Mouse (Mus musculus) kidney, embryonic 16.5 days (tissue): Measurements from ENCODE around the gene Siglec1. TPM values are rescaled to one million over a fixed set of nuclear protein-coding genes. Genes with fewer than 3 reads are reported as not detected.
A peak's percentile ranks its signal among the peaks of the same experiment; 100 is the strongest.

Experiments
- ATAC-seq: fragments of 200-750 bp; cut with Nextera tagmentation; 2 replicates; pipeline ENCODE4 v1.8.0; 2017; ENCODE audit warnings: moderate TSS enrichment; ENCODE audit not compliant: low FRiP score, low TSS enrichment
- H3K27ac ChIP-seq: fragments of 300-500 bp; sonication (generic); 2 replicates; pipeline ENCODE4 v1.5.1; 2014; ENCODE audit warnings: low read length
- H3K27me3 ChIP-seq: fragments of 300-500 bp; sonication (generic); 2 replicates; pipeline ENCODE4 v1.6.1; 2014; ENCODE audit warnings: low read length, control low read depth, mixed read lengths; ENCODE audit not compliant: insufficient read depth
- H3K36me3 ChIP-seq: fragments of 300-500 bp; sonication (generic); 2 replicates; pipeline ENCODE4 v1.6.1; 2014; ENCODE audit warnings: low read length, control low read depth, mixed read lengths; ENCODE audit not compliant: insufficient read depth
- H3K4me1 ChIP-seq: fragments of 300-500 bp; sonication (generic); 2 replicates; pipeline ENCODE4 v1.6.1; 2014; ENCODE audit warnings: low read length, control low read depth, mixed read lengths; ENCODE audit not compliant: insufficient read depth
- H3K4me2 ChIP-seq: fragments of 300-500 bp; sonication (generic); replicated peaks from 2 replicates; pipeline ENCODE4 v1.6.1; 2014; ENCODE audit warnings: low read depth, low read length
- H3K4me3 ChIP-seq: fragments of 300-500 bp; sonication (generic); 2 replicates; pipeline ENCODE4 v1.5.1; 2014; ENCODE audit warnings: mild to moderate bottlenecking, low read length
- H3K9ac ChIP-seq: fragments of 300-500 bp; sonication (generic); replicated peaks from 2 replicates; pipeline ENCODE4 v1.6.1; 2014; ENCODE audit warnings: low read length
- H3K9me3 ChIP-seq: fragments of 300-500 bp; sonication (generic); 2 replicates; pipeline ENCODE4 v1.6.1; 2016; ENCODE audit warnings: low read length, control low read depth
- WGBS: fragments of 180-500 bp; shearing (Covaris S2); extraction: QIAGEN DNeasy Blood & Tissue Kit; methylation state at CpG from one replicate; pipeline ENCODE4 v1.1.7; 2014; 5-methylcytosine and 5-hydroxymethylcytosine counted together
- polyA plus RNA-seq: library from polyadenylated mRNA; unstranded; fragments of >200 nt; fragmentation: Nextera tagmentation; extraction: Ambion mirVana; gene quantifications from 2 replicates; pipeline ENCODE4 v1.2.1, GENCODE M21; 2015

Gene Siglec1
- polyA plus RNA-seq, 1 experiment from 2014 or later, result 0.29 TPM

GRCm38 (mm10) chr2:131056191-131056590 lies 30.4 kb downstream of the Siglec1 start:
- Histone ChIP-seq H3K9ac (no peak overlapping the region), H3K27me3 (peaks cover 45% of the 10 kb centered on the region), H3K4me3 (no peak overlapping the region), H3K4me2 (peak overlapping the region; percentile 17; the same call in 1 of the 2 replicates), H3K4me1 (peaks cover 46% of the 10 kb centered on the region), H3K9me3 (no peaks in the 10 kb centered on the region), H3K36me3 (no peaks in the 10 kb centered on the region), H3K27ac (no peak overlapping the region)
- WGBS, result 2% methylated on average over 10 of the region's 10 CpGs
- ATAC-seq, result no peak

- H3K4me2 ChIP-seq, result peak overlapping the region; percentile 17; the same call in 1 of the 2 replicates
- no peaks in the 10 kb centered on the region for H3K9me3 ChIP-seq
- ATAC-seq, result no peak
- WGBS, result 4% methylated on average over 10 of the region's 10 CpGs
- no peak overlapping the region for H3K27ac ChIP-seq
- peaks cover 40% of the 10 kb centered on the region for H3K4me1 ChIP-seq
- peaks cover 49% of the 10 kb centered on the region for H3K27me3 ChIP-seq
- H3K36me3 ChIP-seq, result no peaks in the 10 kb centered on the region
- H3K4me3 ChIP-seq, result no peak overlapping the region
- no peak overlapping the region for H3K9ac ChIP-seq
These were observed 30.9 kb downstream of the Siglec1 start for GRCm38 (mm10) chr2:131055631-131056030.

GRCm38 (mm10) chr2:131054646-131055264 lies 31.8 kb downstream of the Siglec1 start:
- ATAC-seq, result no peak
- no peaks in the 10 kb centered on the region for H3K9me3 ChIP-seq
- no peaks in the 10 kb centered on the region for H3K36me3 ChIP-seq
- no peak overlapping the region for H3K27ac ChIP-seq
- peaks cover 49% of the 10 kb centered on the region for H3K27me3 ChIP-seq
- H3K9ac ChIP-seq, result no peak overlapping the region; the same call in 1 of the 2 replicates
- H3K4me2 ChIP-seq, result peak overlapping the region; percentile 49
- WGBS, result 6% methylated on average over 21 of the region's 21 CpGs
- H3K4me3 ChIP-seq, result peak overlapping the region; percentile 28
- H3K4me1 ChIP-seq, result peaks cover 31% of the 10 kb centered on the region

GRCm38 (mm10) chr2:131053851-131054645 lies 32.5 kb downstream of the Siglec1 start:
- H3K4me2 ChIP-seq, result peak overlapping the region; percentile 49
- no peak for ATAC-seq
- peaks cover 24% of the 10 kb centered on the region for H3K4me1 ChIP-seq
- no peak overlapping the region for H3K27ac ChIP-seq
- no peaks in the 10 kb centered on the region for H3K36me3 ChIP-seq
- H3K4me3 ChIP-seq, result peak overlapping the region; percentile 28
- H3K9me3 ChIP-seq, result no peaks in the 10 kb centered on the region
- peak overlapping the region; percentile 32 for H3K9ac ChIP-seq
- 1% methylated on average over 45 of the region's 45 CpGs for WGBS
- H3K27me3 ChIP-seq, result peaks cover 49% of the 10 kb centered on the region

DNA sequence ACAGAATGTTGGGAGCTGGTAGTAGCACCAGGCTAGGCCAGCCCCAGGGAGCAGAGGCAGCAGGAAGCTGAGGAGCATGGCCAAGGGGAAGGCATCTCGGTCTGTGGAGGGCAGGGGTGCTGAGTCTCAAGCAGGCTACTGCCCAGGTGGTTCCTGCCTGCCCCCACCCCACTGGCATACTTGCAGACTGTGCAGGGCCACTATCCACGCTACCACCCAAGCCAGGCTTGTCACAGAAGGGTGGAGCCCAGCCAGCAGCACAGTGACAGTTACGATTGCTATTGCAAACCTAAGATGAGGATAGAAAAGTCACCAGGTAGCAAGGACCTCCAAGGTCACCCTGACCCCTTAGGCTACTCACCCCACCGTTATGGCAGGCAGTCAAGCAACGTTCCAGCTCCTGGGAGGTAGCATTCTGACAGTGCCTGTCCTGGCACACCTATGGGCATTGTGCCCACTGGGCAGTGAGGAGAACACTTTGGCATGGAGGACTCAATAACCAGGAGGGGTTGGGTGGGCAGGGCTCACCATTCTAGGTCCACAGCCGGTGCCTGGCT lies 33.6 kb downstream of the Siglec1 start:
- 79% methylated on average over 6 of the region's 6 CpGs for WGBS
- Histone ChIP-seq H3K27me3 (peaks cover 49% of the 10 kb centered on the region), H3K4me3 (no peak overlapping the region), H3K4me1 (peaks cover 21% of the 10 kb centered on the region), H3K36me3 (no peaks in the 10 kb centered on the region), H3K9me3 (no peaks in the 10 kb centered on the region), H3K27ac (no peak overlapping the region), H3K9ac (no peak overlapping the region), H3K4me2 (no peak overlapping the region)
- ATAC-seq, result no peak

GRCm38 (mm10) chr2:131052043-131052442 lies 34.5 kb downstream of the Siglec1 start:
- Histone ChIP-seq H3K27me3 (peaks cover 49% of the 10 kb centered on the region), H3K36me3 (no peaks in the 10 kb centered on the region), H3K27ac (no peak overlapping the region), H3K4me3 (no peak overlapping the region), H3K4me1 (peaks cover 21% of the 10 kb centered on the region), H3K9me3 (no peaks in the 10 kb centered on the region), H3K9ac (no peak overlapping the region), H3K4me2 (no peak overlapping the region)
- no peak for ATAC-seq
- WGBS, result 62% methylated on average over 5 of the region's 5 CpGs

- Histone ChIP-seq H3K9me3 (no peaks in the 10 kb centered on the region), H3K4me1 (peaks cover 19% of the 10 kb centered on the region), H3K9ac (no peak overlapping the region), H3K27me3 (peaks cover 20% of the 10 kb centered on the region), H3K36me3 (no peaks in the 10 kb centered on the region), H3K4me3 (no peak overlapping the region), H3K27ac (no peak overlapping the region), H3K4me2 (no peak overlapping the region)
- WGBS, result 80% methylated on average over 2 of the region's 2 CpGs
- no peak for ATAC-seq
These were observed 40.5 kb downstream of the Siglec1 start for GRCm38 (mm10) chr2:131046025-131046424.

DNA sequence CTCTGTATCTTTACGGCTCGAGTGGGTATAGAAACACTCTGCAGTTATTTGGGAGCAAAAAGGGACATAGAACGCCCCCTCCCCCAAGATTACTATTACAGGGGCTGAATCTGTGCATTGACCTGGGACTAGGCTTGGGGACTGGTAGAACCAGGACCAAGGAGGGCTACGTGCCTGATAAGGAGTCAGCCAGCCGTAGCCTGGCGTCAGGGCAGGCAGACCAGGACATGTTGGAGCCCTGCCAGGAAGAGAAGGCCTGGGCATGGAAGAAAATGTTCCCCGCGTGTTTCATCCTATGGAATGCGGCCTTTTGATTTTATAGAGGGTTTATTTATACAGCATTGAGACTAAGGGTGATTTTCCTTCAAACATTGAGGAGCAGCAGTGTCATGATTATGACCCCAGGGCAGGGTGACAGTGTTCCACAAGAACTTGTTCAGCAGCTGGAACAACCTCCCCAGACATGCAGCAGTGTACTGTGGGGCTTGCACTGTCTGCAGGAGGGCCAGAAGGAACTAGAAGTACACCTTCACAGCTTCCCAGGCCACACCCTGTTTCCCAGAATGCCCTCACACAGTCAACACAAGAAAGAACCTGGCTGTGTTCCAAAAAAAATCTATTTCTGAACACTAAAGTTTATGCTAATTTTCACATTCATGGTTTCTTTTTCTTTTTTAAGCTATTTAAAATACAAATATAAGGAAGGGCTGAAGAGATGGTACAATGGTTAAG lies 41.4 kb downstream of the Siglec1 start:
- no peaks in the 10 kb centered on the region for H3K36me3 ChIP-seq
- peaks cover 25% of the 10 kb centered on the region for H3K27me3 ChIP-seq
- H3K9me3 ChIP-seq, result no peaks in the 10 kb centered on the region
- peak; percentile 81 for ATAC-seq
- H3K4me1 ChIP-seq, result peaks cover 27% of the 10 kb centered on the region
- H3K4me3 ChIP-seq, result no peak overlapping the region
- 63% methylated on average over 9 of the region's 9 CpGs for WGBS
- H3K27ac ChIP-seq, result peak overlapping the region; percentile 79
- H3K9ac ChIP-seq, result 0 out of 2 replicates have a peak overlapping the region, but pooled peaks have one; percentile 11
- peak overlapping the region; percentile 23 for H3K4me2 ChIP-seq

DNA sequence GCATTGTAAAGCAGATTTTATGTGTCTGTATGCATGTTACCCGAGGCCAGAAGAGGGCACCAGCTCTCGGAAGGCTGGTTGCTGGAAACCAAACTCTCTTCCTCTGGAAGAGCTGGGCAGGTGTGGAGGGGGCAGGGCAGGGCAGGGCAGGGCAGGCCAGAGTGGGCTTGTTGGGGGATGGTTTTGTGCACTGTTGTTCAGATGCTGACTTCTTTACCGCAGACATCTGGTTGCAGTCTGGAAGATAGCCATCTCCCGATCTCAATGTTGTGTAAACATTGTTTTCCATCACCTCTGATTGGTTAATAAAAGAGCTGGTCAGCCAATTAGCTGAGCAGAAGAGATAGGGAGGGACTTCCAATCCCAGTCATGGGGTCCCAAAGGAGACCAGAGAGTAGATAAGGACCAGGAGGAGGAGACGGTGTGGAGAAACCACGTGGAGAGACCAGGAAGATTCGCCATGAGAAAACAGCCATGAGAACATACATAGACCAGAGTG lies 42.2 kb downstream of the Siglec1 start:
- peak; percentile 68 for ATAC-seq
- Histone ChIP-seq H3K27me3 (peaks cover 33% of the 10 kb centered on the region), H3K9ac (no peak overlapping the region)

More for the DNA sequence above, 42.2 kb downstream of the Siglec1 start:
- WGBS, result 8% methylated on average over 7 of the region's 7 CpGs
- H3K4me1 ChIP-seq, result peaks cover 31% of the 10 kb centered on the region
- H3K4me3 ChIP-seq, result peak overlapping the region; percentile 0; the same call in 1 of the 2 replicates
- no peaks in the 10 kb centered on the region for H3K36me3 ChIP-seq
- no peaks in the 10 kb centered on the region for H3K9me3 ChIP-seq
- peak overlapping the region; percentile 79 for H3K27ac ChIP-seq
- peak overlapping the region; percentile 23 for H3K4me2 ChIP-seq
